Mouse (Mus musculus): ENCODE data around the gene Samd1.
A peak's percentile ranks its signal among the peaks of the same experiment; 100 is the strongest.
"Not testable (repeated sequence)": the region's sequence is repeated elsewhere in the genome, so short reads cannot be mapped to it uniquely, and the experiment has no call there.

Samd1 gene

DNA sequence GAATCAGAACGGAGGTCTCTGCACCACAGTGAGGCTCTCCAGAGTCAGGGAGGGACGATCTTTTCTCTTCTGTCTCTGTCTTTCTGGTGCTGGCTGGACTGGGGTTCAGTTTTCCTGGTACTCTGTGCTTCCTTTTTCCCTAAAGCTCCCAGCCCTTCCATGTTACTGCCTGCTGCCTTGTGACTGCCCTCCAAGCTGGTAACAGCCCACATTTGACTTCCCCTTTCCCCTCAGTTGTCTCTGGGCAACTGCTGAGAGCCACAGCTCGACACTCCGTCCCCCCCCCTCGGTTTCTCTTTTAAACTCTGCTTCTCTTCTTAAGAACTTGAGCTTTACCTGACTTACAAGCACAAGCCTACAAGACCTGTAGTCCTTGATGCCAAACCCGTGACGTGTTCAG, 8.2 kb upstream of the Samd1 start:
- no peak for DNase-seq

DNA sequence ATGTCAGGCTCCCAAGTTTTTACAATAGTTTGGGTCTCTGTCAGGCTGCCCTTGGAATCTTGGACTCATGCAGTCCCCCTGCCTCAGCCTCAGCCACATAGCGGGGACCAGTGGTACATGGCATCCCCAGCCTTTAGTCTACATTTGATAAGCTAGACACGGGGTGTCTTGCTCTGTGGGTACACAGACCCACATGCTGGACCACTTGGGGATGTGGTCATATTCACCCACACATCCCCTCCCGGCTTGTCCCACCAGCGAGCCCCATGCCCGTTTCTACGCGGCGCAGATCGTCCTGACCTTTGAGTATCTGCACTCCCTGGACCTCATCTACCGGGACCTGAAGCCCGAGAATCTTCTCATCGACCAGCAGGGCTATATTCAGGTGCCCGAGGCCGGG, 7.3 kb upstream of the Samd1 start:
- DNase-seq, result no peak

- no peak for DNase-seq
Measured at GRCm38 (mm10) chr8:83992488-83992887, 5.0 kb upstream of the Samd1 start.

DNA sequence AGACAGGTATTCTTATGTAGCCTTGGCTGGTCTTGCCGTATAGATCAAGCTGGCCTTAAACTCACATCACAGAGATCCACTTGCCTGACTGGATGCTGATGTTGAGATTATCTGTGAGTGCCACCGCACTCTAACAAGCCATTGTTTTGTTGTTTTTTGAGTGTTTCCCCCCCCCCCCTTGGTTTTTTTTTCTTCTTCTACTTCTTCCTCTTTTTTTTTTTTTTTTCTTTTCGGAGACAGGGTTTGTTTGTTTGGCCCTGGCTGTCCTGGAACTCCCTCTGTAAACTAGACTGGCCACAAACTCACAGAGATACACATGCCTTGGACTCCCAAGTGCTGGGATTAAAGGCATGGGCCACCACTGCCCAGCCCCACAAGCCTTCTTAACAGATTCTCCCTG, 3.4 kb upstream of the Samd1 start:
- DNase-seq, result no peak

- no peak for DNase-seq
Measured at GRCm38 (mm10) chr8:83995973-83996372, 1.5 kb upstream of the Samd1 start.

GRCm38 (mm10) chr8:83996567-83997505, 636 bp upstream of the Samd1 start:
- DNase-seq, result peak; percentile 67 to 69

- DNase-seq, result peak; percentile 37 to 63
Measured at GRCm38 (mm10) chr8:83998231-83999056, 972 bp downstream of the Samd1 start.

- DNase-seq, result no peak
Measured at GRCm38 (mm10) chr8:83999057-83999705, 1.7 kb downstream of the Samd1 start.

GRCm38 (mm10) chr8:83999825-84000224, 2.4 kb downstream of the Samd1 start:
- DNase-seq, result no peak

GRCm38 (mm10) chr8:84001281-84002000, 4.0 kb downstream of the Samd1 start, which contains the start of gene 1700067K01Rik:
Gene 1700067K01Rik (plus strand): TSS chr8:84001502.
- DNase-seq, result no peak

DNA sequence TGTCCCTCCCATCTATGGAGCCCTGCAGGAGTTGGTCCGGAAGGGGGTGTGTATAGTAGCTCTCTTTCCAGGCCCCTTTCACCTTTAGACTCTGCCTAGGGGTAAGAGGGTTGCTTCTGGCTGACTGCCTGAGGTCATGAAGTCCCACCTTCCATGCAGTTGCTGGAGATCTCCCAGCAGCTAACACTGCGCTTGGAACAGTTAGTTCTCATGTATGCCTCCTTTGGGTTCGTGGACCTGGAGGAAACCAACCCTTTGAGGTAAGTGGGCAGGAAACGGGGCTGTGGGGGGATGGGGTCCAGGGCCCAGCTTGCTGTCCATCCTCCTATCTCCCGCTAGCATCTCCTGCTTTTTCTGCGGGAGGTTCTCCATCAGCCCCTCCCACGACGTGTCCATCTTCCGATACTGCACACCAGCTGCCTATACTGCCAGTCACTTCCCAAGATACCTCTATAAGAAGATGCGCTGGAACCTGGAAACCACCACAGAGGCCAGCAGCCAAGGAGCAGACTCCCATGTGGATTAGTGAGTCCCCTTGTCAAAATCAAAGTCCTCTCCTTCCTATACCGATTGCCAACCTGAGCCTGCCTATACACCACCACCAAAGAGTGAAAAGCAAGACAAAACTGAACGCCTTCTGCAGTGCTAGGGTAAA, 5.6 kb downstream of the Samd1 start:
- no peak for DNase-seq

GRCm38 (mm10) chr8:84003612-84004246, 6.3 kb downstream of the Samd1 start:
- DNase-seq, result no peak

DNA sequence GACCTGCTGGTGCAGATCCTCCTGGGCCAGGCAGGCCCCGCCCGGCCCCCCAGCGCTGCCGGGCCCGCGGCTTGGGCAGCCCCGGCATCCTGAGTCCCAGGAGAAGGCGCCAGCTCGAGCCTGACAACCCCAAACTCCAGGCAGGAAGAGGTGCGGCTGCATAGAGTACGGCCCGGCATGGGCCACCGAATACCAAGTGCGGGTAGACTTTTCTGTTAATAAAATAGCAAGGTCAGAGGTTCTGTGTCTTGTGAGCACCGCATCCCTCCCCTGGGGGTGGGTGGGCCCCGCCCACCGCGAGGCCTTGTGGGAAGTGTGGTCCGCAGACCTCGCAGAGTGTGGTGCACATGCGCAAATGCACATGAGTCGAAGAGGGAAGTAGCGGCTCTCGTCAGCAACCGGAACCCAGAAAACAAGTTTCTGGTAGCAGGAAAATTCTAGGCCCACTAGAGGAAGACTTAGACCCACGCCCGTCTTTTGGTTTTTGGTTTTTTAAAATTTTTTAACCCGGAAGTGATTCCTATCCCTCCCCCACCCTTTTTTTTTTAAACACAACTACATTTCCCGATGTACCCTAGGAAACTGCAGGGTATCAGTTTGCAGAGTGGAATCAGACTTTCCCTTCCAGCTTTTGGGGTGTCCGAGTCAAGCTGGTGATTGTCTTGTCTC, 7.2 kb downstream of the Samd1 start:
- peak; percentile 93 to 94 for DNase-seq

DNA sequence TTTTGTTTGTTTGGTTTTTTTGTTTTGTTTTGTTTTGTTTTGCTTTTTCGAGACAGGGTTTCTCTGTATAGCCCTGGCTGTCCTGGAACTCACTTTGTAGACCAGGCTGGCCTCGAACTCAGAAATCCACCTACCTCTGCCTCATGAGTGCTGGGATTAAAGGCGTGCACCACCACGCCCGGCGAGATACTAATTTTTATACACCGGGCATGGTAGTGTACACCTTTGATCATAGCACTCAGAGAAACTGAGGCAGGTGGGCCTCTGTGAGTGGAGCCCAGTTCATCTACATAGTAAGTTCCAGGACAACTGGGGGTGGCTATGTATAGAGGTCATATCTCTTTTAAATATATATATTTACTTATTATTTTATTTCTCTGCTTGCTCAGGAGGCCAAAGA, 8.0 kb downstream of the Samd1 start:
- not testable (repeated sequence) for DNase-seq

- DNase-seq, result no peak
Measured at GRCm38 (mm10) chr8:84008362-84008761, 10.9 kb downstream of the Samd1 start.

DNA sequence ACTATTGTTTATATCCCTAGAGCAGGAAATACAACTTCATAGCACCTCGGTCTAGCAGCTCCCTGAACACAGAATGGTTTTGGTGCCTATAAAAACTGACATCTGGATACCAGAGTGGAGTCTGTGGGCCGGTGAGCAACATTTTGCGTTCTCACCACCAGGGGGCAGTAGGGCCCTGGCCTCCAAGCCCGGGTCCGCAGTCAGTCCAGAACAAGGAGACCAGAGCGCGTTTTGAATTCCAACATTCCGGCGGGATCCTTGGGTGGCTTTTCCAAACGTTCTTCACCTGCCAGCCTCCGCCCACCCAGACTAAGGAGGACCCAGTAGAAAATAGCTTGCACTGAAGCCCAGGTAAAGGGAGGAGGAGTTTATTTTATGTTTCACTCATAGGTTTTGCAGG, 12.4 kb downstream of the Samd1 start:
- peak; percentile 51 to 62 for DNase-seq

- peak in 1 of 2 experiments; percentile 33 for DNase-seq
Measured at GRCm38 (mm10) chr8:84010625-84011611, 13.4 kb downstream of the Samd1 start.

GRCm38 (mm10) chr8:84011705-84012498, 14.4 kb downstream of the Samd1 start, which contains the start of gene 2210011C24Rik:
Gene 2210011C24Rik (minus strand): TSS chr8:84012171.
- no peak for DNase-seq

All from thymus, adult 18-20 months (tissue).